Mouse (Mus musculus) gastrocnemius, adult 2 months (tissue): ENCODE results near the gene Cenpe. TPM values are rescaled to one million over a fixed set of nuclear protein-coding genes. Genes with fewer than 3 reads are reported as not detected.

Experiments used
- DNase-seq: peaks from one replicate; pipeline ENCODE4 v3.0.0; 2022
- H3K27ac ChIP-seq: fragments of 200-600 bp; 2 replicates; pipeline ENCODE4 v1.8.1; 2022; ENCODE audit warnings: mild to moderate bottlenecking
- H3K4me3 ChIP-seq: fragments of 200-600 bp; 2 replicates; pipeline ENCODE4 v1.8.1; 2022; ENCODE audit warnings: mild to moderate bottlenecking, moderate library complexity
- CTCF ChIP-seq: fragments of 200-600 bp; IDR thresholded peaks from 2 replicates; pipeline ENCODE4 v1.8.1; 2022; ENCODE audit warnings: antibody characterized with exemption, mild to moderate bottlenecking, moderate library complexity
- intact Hi-C: fragments of 180-260 bp; cut with DNase I; formaldehyde crosslinking; loops from one replicate; pipeline ENCODE4 v1.15.1; 2025
- total RNA-seq, 2 experiments: library from RNA; stranded (reverse); gene quantifications; 2 replicates each; pipeline ENCODE4 v1.2.3; 2021

The Cenpe gene
- total RNA-seq, 2 experiments from 2014 or later: 0.05 to 0.08 TPM

DNA sequence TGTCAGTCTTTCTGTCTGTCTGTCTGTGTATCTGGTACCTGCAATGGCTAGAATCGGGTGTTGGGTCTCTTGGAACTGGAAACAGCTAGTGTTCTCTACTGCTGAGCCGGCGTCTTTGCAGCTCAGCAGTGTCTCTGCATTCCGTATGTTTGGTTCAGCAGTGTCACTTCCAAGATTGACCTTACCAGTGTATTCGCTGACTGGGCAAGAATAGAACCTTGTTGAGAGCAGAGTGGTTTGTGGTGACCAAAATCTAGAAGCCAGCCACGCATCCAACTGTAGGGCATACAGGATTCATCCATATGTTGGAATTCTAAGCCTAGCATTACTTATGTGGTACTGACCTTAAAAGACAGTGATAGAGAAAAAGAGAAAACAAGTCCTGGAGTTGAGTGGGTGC is 39.5 kb downstream of the Cenpe start:
- no peak overlapping the region for H3K4me3 ChIP-seq
- intact Hi-C loops: no loop called here
- TF ChIP-seq CTCF: no peak
- no peak overlapping the region for H3K27ac ChIP-seq
- DNase-seq: no peak

DNA sequence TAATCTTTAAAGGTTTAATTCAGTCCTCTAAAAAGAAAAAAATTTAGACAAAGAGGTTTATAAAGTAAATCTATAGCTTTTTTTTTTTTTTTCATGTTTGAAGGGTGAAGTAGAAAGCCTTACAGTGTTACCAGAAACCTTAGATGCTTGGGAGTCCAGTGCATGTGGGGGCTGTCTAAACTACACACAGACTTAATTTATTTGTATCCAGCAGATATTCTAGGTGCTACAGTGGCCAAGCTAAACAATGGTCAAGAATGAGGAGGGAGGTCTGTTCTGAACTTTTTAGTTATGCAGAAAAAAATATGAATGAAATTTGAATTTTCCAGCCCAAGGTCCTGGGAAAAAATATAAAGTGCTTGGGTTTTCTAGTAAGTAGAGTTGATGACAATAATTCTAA is 42.4 kb downstream of the Cenpe start:
- no peak overlapping the region for H3K4me3 ChIP-seq
- intact Hi-C loops: no loop called here
- no peak for TF ChIP-seq CTCF
- DNase-seq: no peak
- H3K27ac ChIP-seq: no peak overlapping the region

DNA sequence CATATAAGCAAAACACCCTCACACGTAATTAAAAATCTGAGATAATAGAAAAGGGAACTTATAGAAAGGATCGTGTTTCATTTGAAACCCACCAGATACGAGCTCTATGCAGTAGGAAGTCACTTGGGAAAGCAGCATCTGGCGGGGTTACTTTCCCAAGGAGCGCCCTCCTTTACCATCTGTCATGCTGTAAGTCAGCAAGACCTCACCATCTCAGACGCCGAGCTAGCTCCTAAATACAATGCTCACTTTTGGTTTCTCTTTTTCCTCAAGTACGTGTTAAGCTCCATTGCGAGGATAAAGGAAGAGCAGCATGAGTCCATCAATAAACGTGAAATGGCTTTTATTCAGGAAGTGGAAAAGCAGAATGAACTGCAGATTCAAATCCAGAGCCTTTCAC is 46.6 kb downstream of the Cenpe start:
- no peak for DNase-seq
- intact Hi-C loops: no loop called here
- Histone ChIP-seq H3K27ac (no peak overlapping the region), H3K4me3 (no peak overlapping the region)
- TF ChIP-seq CTCF: no peak

DNA sequence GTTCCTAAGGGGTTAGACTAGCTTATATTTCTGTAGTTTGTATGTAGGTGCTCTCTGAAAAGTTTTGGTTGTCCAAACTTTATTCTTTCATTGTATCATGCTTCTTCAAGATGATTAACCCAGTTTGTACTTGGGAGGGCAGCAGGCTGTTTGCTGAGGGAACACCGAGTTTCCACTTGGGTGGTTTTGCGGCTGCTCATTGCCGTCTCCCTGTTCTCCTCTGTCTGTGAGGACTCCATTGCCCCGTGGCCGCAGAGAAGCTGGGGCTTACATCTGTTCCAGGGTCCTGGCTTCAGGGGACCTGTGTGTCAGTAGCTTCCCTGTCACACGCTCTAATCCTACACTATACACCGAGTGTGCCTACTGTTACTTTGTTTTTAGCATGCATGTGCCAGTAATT is 47.9 kb downstream of the Cenpe start:
- DNase-seq: no peak
- Histone ChIP-seq H3K4me3 (no peak overlapping the region), H3K27ac (no peak overlapping the region)
- TF ChIP-seq CTCF: no peak
- intact Hi-C loops: no loop called here

DNA sequence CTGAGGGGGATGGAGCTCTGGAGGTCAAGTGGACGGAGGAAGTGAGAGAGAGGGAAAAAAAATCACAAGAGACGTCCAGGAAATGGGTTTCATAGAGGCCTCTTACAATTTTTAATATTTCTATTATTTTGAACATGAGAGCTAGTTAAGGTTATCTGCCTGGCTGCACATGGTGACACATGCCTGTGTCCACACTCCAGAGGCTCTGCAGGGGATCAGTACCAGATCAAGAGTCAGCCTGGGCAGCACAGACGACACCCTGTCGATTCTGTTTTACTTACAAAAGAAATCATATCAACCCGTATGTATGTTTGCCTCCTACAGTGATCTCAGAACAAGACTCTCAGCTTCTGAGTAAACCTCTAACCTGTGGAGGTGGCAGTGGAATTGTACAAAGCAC is 56.3 kb downstream of the Cenpe start:
- DNase-seq: no peak
- TF ChIP-seq CTCF: no peak
- intact Hi-C loops: no loop called here
- H3K27ac ChIP-seq: no peak overlapping the region
- H3K4me3 ChIP-seq: no peak overlapping the region

DNA sequence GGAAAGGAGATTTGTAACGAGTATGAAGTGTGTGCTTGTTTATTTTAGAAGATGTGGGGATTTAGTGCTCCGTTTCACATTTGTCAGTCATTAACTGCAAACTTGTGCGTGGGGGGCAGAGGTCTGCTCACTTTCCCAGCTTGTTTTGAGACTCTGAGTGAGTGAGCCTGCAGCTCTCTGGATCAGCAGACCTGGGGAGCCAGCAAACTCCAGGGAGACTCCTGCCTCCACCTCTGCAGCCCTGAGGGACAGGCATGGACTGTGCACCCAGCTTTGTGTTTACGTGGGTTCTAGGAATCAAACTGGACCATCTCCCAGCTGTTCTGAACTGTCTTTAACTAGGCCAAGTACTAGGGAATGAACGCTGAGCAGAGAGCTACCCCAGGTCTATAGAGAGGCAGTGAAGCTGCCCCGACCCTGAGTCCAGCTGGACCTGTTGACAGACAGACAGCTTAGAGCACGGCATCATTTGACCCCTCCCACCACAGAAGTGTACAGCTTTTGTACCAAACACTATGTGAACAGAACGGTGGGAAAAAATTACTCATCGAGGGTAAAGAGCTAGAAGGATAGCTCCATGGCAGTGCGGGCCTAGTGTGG is 57.2 kb downstream of the Cenpe start:
- DNase-seq: no peak
- H3K4me3 ChIP-seq: no peak overlapping the region
- intact Hi-C loops: no loop called here
- no peak overlapping the region for H3K27ac ChIP-seq
- TF ChIP-seq CTCF: no peak

DNA sequence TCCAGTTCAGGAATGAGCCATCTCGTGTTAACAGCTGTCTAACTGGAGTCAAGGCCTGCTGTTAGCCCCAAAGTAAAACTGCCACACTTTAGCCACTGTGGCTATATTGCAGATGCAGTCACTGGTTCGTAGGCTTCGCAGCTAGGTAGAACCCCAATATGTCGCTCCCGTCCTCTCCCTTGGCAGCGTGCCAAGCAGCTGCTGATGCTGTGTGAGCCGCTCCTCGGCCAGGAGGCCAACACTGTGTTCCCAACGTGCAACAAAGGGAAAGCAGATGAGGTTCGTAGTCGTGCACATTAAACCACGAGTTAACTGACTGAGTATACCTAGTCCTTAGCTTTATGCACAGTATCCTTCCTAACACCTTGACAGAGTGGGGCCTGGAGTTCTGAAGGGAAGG is 60.3 kb downstream of the Cenpe start:
- no peak for TF ChIP-seq CTCF
- DNase-seq: peak; percentile 40
- Histone ChIP-seq H3K4me3 (peak overlapping the region; percentile 21; the same call in 1 of the 2 replicates), H3K27ac (no peak overlapping the region)
- intact Hi-C loops: no loop called here

DNA sequence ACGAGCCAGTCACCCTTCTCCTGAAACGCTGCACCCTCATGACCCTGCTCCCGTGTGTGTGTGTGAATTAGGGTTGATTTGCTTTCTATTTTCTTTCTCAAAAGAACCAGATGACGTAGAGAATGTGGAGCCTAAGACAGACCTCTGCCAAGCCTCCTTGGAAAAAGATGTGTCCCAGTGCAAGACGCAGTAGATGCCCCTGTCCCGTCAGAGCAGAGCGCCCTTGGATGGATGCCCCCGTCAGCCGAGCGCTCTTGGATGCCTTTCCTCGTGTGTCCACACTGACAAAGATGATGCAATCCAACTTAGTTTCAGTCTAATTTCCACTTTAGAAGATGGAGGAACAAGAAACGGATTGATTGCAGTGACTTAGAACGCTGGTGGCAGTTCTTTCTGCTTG is 60.7 kb downstream of the Cenpe start:
- peak overlapping the region; percentile 21 for H3K4me3 ChIP-seq
- intact Hi-C loops: no loop called here
- DNase-seq: peak; percentile 44
- no peak for TF ChIP-seq CTCF
- no peak overlapping the region for H3K27ac ChIP-seq

DNA sequence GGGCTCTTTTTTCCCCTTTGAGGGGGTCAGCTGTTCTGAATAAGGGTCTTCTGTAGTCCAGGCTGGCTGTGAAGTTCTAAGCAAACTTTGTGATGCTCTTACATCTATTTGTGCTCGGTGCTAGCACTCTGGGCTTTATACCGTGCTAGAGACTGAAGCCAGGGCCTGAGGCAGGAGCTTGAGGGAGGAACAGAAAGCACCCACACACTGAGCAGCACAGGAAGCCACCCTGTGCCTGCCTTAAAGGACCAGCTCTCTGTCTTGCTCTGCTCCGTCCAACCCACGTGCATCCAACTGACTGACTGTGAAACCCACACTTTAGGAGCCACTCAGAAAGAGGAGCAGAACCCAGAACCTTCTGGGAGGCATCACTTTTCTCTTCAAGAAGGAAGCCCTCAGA is 67.8 kb downstream of the Cenpe start:
- Histone ChIP-seq H3K4me3 (no peak overlapping the region), H3K27ac (peak overlapping the region; percentile 72)
- no peak for TF ChIP-seq CTCF
- intact Hi-C loops: loop anchor here (5.0 to 10.0 kb wide), 5 partner anchors 47 to 447 kb away; no protein-coding TSS in a partner anchor
- DNase-seq: no peak

DNA sequence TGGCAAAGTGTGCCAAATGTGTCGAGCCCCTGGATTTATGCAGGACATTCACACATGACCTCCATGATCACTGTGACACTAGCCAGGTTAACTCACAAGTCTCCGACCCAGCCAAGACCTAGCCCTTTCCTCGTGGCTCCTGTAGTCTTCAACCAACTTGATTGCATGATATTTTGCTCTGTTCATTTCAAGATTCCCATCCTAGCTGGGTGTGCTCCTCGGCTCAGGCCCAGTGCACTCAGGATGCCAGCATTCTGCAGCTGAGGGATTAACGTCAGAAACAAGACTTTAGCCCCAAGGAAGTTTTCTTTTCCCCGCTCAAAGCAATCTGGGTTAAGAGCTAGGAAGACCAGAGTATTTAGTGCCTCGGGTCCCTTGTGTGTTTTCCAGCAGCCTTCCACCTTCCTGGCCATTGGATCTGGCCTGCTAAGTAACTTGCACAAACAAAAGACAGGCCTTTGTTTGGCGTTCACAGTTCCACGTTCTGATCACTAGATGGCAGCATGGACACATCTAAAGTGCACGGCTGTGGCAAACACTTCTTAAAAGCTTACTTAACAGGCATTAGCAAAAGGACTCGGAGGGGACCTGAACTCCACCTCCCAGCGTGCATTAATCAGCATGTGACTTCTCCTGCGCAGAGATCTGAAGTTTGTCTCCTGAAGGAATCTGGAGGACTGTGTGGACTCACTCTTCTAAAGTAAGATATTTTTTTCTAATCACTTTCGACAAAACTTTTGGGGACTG is 68.5 kb downstream of the Cenpe start, which contains the start of gene Bdh2:
Bdh2 (plus strand) TSS at position 553 of the 747 bp plus-strand sequence.
- peak; percentile 90 for TF ChIP-seq CTCF
- peak; percentile 77 for DNase-seq
- intact Hi-C loops: loop anchor here (5.0 to 10.0 kb wide), 5 partner anchors 46 to 446 kb away; no protein-coding TSS in a partner anchor
- Histone ChIP-seq H3K27ac (peak within 1 kb of the TSS; percentile 72), H3K4me3 (peak within 1 kb of the TSS; percentile 61)

DNA sequence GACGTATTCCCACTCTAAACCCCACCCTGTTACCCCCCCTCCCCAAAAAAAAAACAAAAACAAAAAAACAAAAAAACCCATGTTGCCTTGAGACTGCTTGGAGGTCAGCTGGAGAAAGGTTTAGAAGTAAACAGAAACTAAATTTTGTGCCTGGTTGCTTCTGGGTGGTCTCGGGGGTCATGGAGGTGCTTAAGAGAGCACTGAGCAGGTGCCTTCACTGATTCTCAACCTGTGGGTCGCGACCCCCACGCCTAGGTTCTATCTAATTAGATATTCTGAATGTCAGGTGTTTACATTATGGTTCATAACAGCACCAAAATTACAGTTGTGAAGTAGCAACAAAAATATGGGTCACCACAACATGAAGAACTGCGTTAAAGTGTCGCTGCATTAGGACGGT is 69.4 kb downstream of the Cenpe start:
- Histone ChIP-seq H3K27ac (peak overlapping the region; percentile 72), H3K4me3 (peak overlapping the region; percentile 61)
- no peak for TF ChIP-seq CTCF
- DNase-seq: no peak
- intact Hi-C loops: loop anchor here (5.0 to 10.0 kb wide), 5 partner anchors 46 to 446 kb away; no protein-coding TSS in a partner anchor

DNA sequence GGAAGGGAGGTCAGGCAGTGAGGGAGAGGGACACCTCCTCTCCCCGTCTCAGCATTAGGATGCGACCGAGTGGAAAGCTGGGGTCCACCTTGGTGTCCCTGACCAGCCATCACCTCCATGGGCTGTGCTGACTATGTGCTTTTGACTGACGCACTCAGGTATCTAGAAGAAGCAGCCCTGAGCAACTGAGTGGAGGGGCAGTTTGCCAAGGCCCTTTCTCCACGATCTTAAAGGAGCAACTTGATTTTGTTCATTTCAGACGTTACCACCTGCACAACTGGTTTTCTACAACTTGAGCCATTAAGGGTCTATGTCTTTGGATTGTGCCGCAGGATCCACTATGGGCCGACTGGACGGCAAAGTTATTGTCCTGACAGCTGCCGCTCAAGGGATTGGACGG is 72.9 kb downstream of the Cenpe start:
- no peak overlapping the region for H3K4me3 ChIP-seq
- no peak for TF ChIP-seq CTCF
- DNase-seq: no peak
- intact Hi-C loops: loop anchor here (10.0 kb wide), 2 partner anchors 110 to 220 kb away; no protein-coding TSS in a partner anchor
- H3K27ac ChIP-seq: no peak overlapping the region

DNA sequence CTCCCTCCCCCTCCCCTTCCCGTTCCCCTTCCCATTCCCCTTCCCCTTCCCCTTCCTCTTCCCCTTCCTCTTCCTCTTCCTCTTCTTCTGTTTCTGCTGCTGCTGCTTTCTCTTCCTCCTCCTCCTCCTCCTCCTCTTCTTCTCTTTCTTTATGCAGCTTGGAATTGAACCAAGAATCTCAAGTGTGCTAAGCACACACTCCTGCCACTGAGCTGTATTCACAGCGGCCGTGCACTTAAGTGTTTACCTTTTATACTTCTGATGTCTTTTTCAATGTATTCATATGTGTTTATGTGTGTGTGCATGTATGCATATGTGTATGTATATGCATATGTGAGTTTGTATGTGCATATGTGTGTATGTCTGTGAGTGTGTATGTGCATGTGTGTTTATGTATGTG is 73.5 kb downstream of the Cenpe start:
- no peak overlapping the region for H3K27ac ChIP-seq
- DNase-seq: no peak
- no peak for TF ChIP-seq CTCF
- no peak overlapping the region for H3K4me3 ChIP-seq
- intact Hi-C loops: loop anchor here (10.0 kb wide), 2 partner anchors 109 to 219 kb away; no protein-coding TSS in a partner anchor
